Mouse (Mus musculus) gonadal fat pad, adult 2 months (tissue): ENCODE data around the gene Zfp354c. TPM values are rescaled to one million over a fixed set of nuclear protein-coding genes. Genes with fewer than 3 reads are reported as not detected.

ENCODE experiments used
- polyA plus RNA-seq: library from polyadenylated mRNA; depleted of rRNA; stranded (reverse); fragments of >200 nt; gene quantifications from 2 replicates; pipeline ENCODE4 v1.2.3, GENCODE M21; 2012; rRNA removed

Gene Zfp354c
- polyA plus RNA-seq, 1 experiment = 1.5 TPM

Other genes with a start within 250 kb of the Zfp354c start
- 44.4 and 52.1 TPM in 2 replicates for gene Adamts2, start 225.6 kb downstream of the Zfp354c start, polyA plus RNA-seq
- gene Zfp879, start 13.8 kb upstream of the Zfp354c start, polyA plus RNA-seq = 0.47 and 0.51 TPM in 2 replicates
- 0.05 and 0.06 TPM in 2 replicates for gene Grm6, start 23.0 kb upstream of the Zfp354c start, polyA plus RNA-seq
- gene Zfp454, start 59.9 kb upstream of the Zfp354c start, polyA plus RNA-seq = 0.69 and 1.0 TPM in 2 replicates
- gene Zfp2, start 88.4 kb upstream of the Zfp354c start, polyA plus RNA-seq = 2.3 and 2.6 TPM in 2 replicates
- 0.49 and 0.58 TPM in 2 replicates for gene Zfp354b, start 103.9 kb upstream of the Zfp354c start, polyA plus RNA-seq
- gene 4933414I15Rik, start 116.0 kb upstream of the Zfp354c start, polyA plus RNA-seq = 0.16 and 0.22 TPM in 2 replicates
- not detected in 2 replicates for gene Prop1, start 126.0 kb upstream of the Zfp354c start, polyA plus RNA-seq
- gene Olfr1378, start 138.8 kb upstream of the Zfp354c start, polyA plus RNA-seq = not detected in 2 replicates
- gene Olfr1377, start 154.2 kb upstream of the Zfp354c start, polyA plus RNA-seq = not detected in 2 replicates
- gene Olfr51, start 175.9 kb upstream of the Zfp354c start, polyA plus RNA-seq = not detected in 2 replicates
- gene Olfr54, start 186.5 kb upstream of the Zfp354c start, polyA plus RNA-seq = not detected in 2 replicates
- gene Olfr1375, start 220.4 kb upstream of the Zfp354c start, polyA plus RNA-seq = not detected in 2 replicates
- gene Zfp354a, start 231.5 kb upstream of the Zfp354c start, polyA plus RNA-seq = 2.3 and 3.0 TPM in 2 replicates